Comparison of ENCODE assay signal across 17 mouse cellular contexts in the genomic region with DNA sequence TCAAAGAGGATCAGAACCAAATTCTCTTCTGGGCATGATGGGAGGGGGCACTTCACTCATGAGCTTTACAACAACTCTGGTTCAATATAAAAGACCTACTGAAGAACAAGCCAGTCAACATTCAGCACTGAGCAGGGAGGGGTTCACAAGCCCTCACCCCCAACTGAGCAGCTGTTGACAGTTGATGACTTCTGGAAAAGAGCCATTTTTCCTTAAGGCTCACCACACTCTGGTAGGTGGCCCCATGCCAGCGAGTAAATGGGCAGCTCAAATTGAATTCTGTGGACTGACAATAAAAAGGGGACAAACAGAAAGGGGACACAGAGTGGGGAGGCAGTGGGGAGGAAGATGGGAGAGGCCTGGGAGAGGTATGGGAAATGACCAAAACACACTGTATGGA.
DNase-seq lines count a peak whose midpoint lies in the region; ATAC-seq and TF ChIP-seq lines count a peak whose summit lies in the region.
"Had no signal": no experiment of that assay in that cellular context is flagged by ENCODE, and none has a peak within 500 bp of the region (broad histone marks: within the 10 kb centered on the region; RNA-seq: fewer than 3 reads in every experiment).

No protein-coding gene starts in this region.

- no peak for TF ChIP-seq CTCF in hindbrain, postnatal 0 days (IDR thresholded peaks at IDR 0.05; ENCODE audit: low read depth)
- TF ChIP-seq CTCF in ES-Bruce4 (IDR thresholded peaks at IDR 0.05; ENCODE audit: low read depth, low read length) = no peak

- peak; percentile 71 for DNase-seq in hindbrain, postnatal 0 days (ENCODE audit: low spot score)
- no peak for DNase-seq in hindbrain, embryonic 10.5 days (ENCODE audit: low spot score)
- peak; percentile 60 for DNase-seq in 3T3-L1 (ENCODE audit: low read depth, low spot score)
- DNase-seq in kidney, adult 9 months = peak; percentile 56
- no peak for DNase-seq in thymus, postnatal 4 days
- no peak for DNase-seq in lung, adult 18-20 months
- DNase-seq: adrenal gland, postnatal 14 days; forebrain, postnatal 0 days; gastrocnemius, postnatal 10 days; heart, postnatal 14 days; liver; thymus, adult 18-20 months had no signal

- TF ChIP-seq POLR2A in ES-Bruce4 (IDR thresholded peaks at IDR 0.05; ENCODE audit: insufficient read depth, low read length) = no peak

- no peaks in the 10 kb centered on the region for H3K27me3 ChIP-seq in hindbrain, postnatal 0 days (ENCODE audit: insufficient read depth, low read length)
- H3K27me3 ChIP-seq in hindbrain, embryonic 10.5 days (ENCODE audit: insufficient read depth, poor library complexity, severe bottlenecking) = no peaks in the 10 kb centered on the region; the same call in 1 of the 2 replicates
- no peaks in the 10 kb centered on the region for H3K27me3 ChIP-seq in ES-Bruce4 (ENCODE audit: control insufficient read depth, insufficient read depth, low read length, poor library complexity, severe bottlenecking)
- H3K27me3 ChIP-seq: embryonic facial prominence, embryonic 12.5 days; intestine, embryonic 15.5 days; midbrain, embryonic 12.5 days had no signal

- H3K4me3 ChIP-seq in hindbrain, postnatal 0 days (ENCODE audit: low read length) = no peak overlapping the region
- no peak overlapping the region for H3K4me3 ChIP-seq in hindbrain, embryonic 10.5 days
- no peak overlapping the region for H3K4me3 ChIP-seq in ES-Bruce4 (ENCODE audit: low read depth, low read length)
- H3K4me3 ChIP-seq: embryonic facial prominence, embryonic 12.5 days; intestine, embryonic 15.5 days; midbrain, embryonic 12.5 days had no signal

- no peak for TF ChIP-seq EP300 in ES-Bruce4 (IDR thresholded peaks at IDR 0.05; ENCODE audit: insufficient read depth, low read depth, low read length)

- no peak overlapping the region for H3K9ac ChIP-seq in hindbrain, postnatal 0 days (replicated peaks; ENCODE audit: low read length)
- no peak overlapping the region for H3K9ac ChIP-seq in ES-Bruce4 (ENCODE audit: low read depth, poor library complexity, severe bottlenecking)
- H3K9ac ChIP-seq: embryonic facial prominence, embryonic 12.5 days; forebrain, postnatal 0 days; intestine, embryonic 15.5 days; midbrain, embryonic 12.5 days had no signal

- no peaks in the 10 kb centered on the region for H3K36me3 ChIP-seq in hindbrain, postnatal 0 days (ENCODE audit: insufficient read depth, low read length)
- no peaks in the 10 kb centered on the region for H3K36me3 ChIP-seq in hindbrain, embryonic 10.5 days
- H3K36me3 ChIP-seq in ES-Bruce4 (ENCODE audit: control insufficient read depth, insufficient read depth, low read length, poor library complexity, severe bottlenecking) = no peaks in the 10 kb centered on the region
- H3K36me3 ChIP-seq: embryonic facial prominence, embryonic 12.5 days; intestine, embryonic 15.5 days; midbrain, embryonic 12.5 days had no signal

- H3K27ac ChIP-seq in hindbrain, postnatal 0 days = no peak overlapping the region
- H3K27ac ChIP-seq in hindbrain, embryonic 10.5 days = no peak overlapping the region
- H3K27ac ChIP-seq in ES-Bruce4 (ENCODE audit: insufficient read depth, low read length) = peak overlapping the region; percentile 52; the same call in 1 of the 2 replicates
- H3K27ac ChIP-seq: embryonic facial prominence, embryonic 12.5 days; intestine, embryonic 15.5 days; midbrain, embryonic 12.5 days had no signal

- H3K9me3 ChIP-seq in hindbrain, postnatal 0 days (ENCODE audit: low read length) = no peaks in the 10 kb centered on the region
- no peaks in the 10 kb centered on the region for H3K9me3 ChIP-seq in hindbrain, embryonic 10.5 days
- H3K9me3 ChIP-seq in ES-Bruce4 (replicated peaks; ENCODE audit: control insufficient read depth, insufficient read depth, low read length, poor library complexity, severe bottlenecking) = no peaks in the 10 kb centered on the region
- H3K9me3 ChIP-seq: embryonic facial prominence, embryonic 12.5 days; intestine, embryonic 15.5 days; midbrain, embryonic 12.5 days had no signal

- no peak overlapping the region for H3K4me2 ChIP-seq in hindbrain, postnatal 0 days (ENCODE audit: low read depth, low read length)
- H3K4me2 ChIP-seq: embryonic facial prominence, embryonic 12.5 days; intestine, embryonic 15.5 days; midbrain, embryonic 12.5 days had no signal

- WGBS in hindbrain, postnatal 0 days = 7% methylated on average over 1 of the region's 1 CpGs
- 22% methylated on average over 1 of the region's 1 CpGs for WGBS in hindbrain, embryonic 10.5 days

- ATAC-seq in hindbrain, postnatal 0 days = peak; percentile 45
- ATAC-seq: forebrain, postnatal 0 days; intestine, embryonic 15.5 days; lung, postnatal 0 days had no signal

- H3K4me1 ChIP-seq in hindbrain, postnatal 0 days (ENCODE audit: insufficient read depth, low read length) = peaks cover 16% of the 10 kb centered on the region
- peaks cover 12% of the 10 kb centered on the region for H3K4me1 ChIP-seq in hindbrain, embryonic 10.5 days (replicated peaks)
- no peaks in the 10 kb centered on the region for H3K4me1 ChIP-seq in ES-Bruce4 (ENCODE audit: control insufficient read depth, insufficient read depth, low read length)

Comparison
In these comparisons a context has a peak if more than half of its experiments do, and no peak if none do; other contexts are left out.
1. DNase-seq: peak in hindbrain, postnatal 0 days (single experiment), 3T3-L1 (single experiment) and kidney, adult 9 months (single experiment); none in hindbrain, embryonic 10.5 days (single experiment), thymus, postnatal 4 days (single experiment) and lung, adult 18-20 months (0 of 2).